Mouse (Mus musculus): ENCODE results near the gene Tspyl1.
"Not testable (repeated sequence)": the region's sequence is repeated elsewhere in the genome, so short reads cannot be mapped to it uniquely, and the experiment has no call there.

Gene Tspyl1

GRCm38 (mm10) chr10:34281962-34282388 lies at the start of gene Tspyl1:
TSS of gene Tspyl1 (plus strand) at chr10:34282190.
- peak; percentile 98 for DNase-seq (ENCODE audit: low read depth, low spot score)

- DNase-seq (ENCODE audit: low read depth, low spot score), result no peak
These were observed 48.6 kb upstream of the Tspyl1 start for GRCm38 (mm10) chr10:34233418-34233817.

GRCm38 (mm10) chr10:34233931-34234745 lies 47.9 kb upstream of the Tspyl1 start:
- DNase-seq (ENCODE audit: low read depth, low spot score), result peak; percentile 50

- peak; percentile 19 for DNase-seq (ENCODE audit: low read depth, low spot score)
These were observed 46.6 kb upstream of the Tspyl1 start for GRCm38 (mm10) chr10:34235384-34235783.

- DNase-seq (ENCODE audit: low read depth, low spot score), result no peak
These were observed 45.4 kb upstream of the Tspyl1 start for GRCm38 (mm10) chr10:34236569-34236968.

- no peak for DNase-seq (ENCODE audit: low read depth, low spot score)
These were observed 43.5 kb upstream of the Tspyl1 start for GRCm38 (mm10) chr10:34238536-34238935.

GRCm38 (mm10) chr10:34244745-34245144 lies 37.2 kb upstream of the Tspyl1 start:
- DNase-seq (ENCODE audit: low read depth, low spot score), result no peak

GRCm38 (mm10) chr10:34246106-34246505 lies 35.9 kb upstream of the Tspyl1 start:
- DNase-seq (ENCODE audit: low read depth, low spot score), result no peak

GRCm38 (mm10) chr10:34247757-34248156 lies 34.2 kb upstream of the Tspyl1 start:
- DNase-seq (ENCODE audit: low read depth, low spot score), result no peak

GRCm38 (mm10) chr10:34249594-34249993 lies 32.4 kb upstream of the Tspyl1 start:
- DNase-seq (ENCODE audit: low read depth, low spot score), result no peak

- not testable (repeated sequence) for DNase-seq (ENCODE audit: low read depth, low spot score)
These were observed 29.2 kb upstream of the Tspyl1 start for GRCm38 (mm10) chr10:34252833-34253232.

- DNase-seq (ENCODE audit: low read depth, low spot score), result no peak
These were observed 16.9 kb upstream of the Tspyl1 start for GRCm38 (mm10) chr10:34265106-34265505.

- no peak for DNase-seq (ENCODE audit: low read depth, low spot score)
These were observed 14.5 kb upstream of the Tspyl1 start for GRCm38 (mm10) chr10:34267312-34268070.

- DNase-seq (ENCODE audit: low read depth, low spot score), result no peak
These were observed 10.3 kb upstream of the Tspyl1 start for GRCm38 (mm10) chr10:34271681-34272080.

GRCm38 (mm10) chr10:34280591-34281175 lies 1.3 kb upstream of the Tspyl1 start:
- peak; percentile 77 for DNase-seq (ENCODE audit: low read depth, low spot score)

- no peak for DNase-seq (ENCODE audit: low read depth, low spot score)
These were observed 604 bp upstream of the Tspyl1 start for GRCm38 (mm10) chr10:34281211-34281961.

GRCm38 (mm10) chr10:34282420-34283238 lies 639 bp downstream of the Tspyl1 start:
- DNase-seq (ENCODE audit: low read depth, low spot score), result peak; percentile 54

GRCm38 (mm10) chr10:34296911-34297298 lies 14.9 kb downstream of the Tspyl1 start:
- DNase-seq (ENCODE audit: low read depth, low spot score), result no peak

GRCm38 (mm10) chr10:34297299-34297979 lies 15.4 kb downstream of the Tspyl1 start, which contains the start of gene Tspyl4:
TSS of gene Tspyl4 (plus strand) at chr10:34297442.
- DNase-seq (ENCODE audit: low read depth, low spot score), result peak; percentile 97
